Mouse (Mus musculus) left cerebral cortex, adult 18-20 months (tissue): ENCODE results near the gene Pum3. TPM values are rescaled to one million over a fixed set of nuclear protein-coding genes. Genes with fewer than 3 reads are reported as not detected.

Experiments
- total RNA-seq, 2 experiments: library from RNA; stranded (reverse); gene quantifications; 2 replicates each; pipeline ENCODE4 v1.2.3; 2021

Gene Pum3
- total RNA-seq, 2 experiments from 2014 or later, result 41.9 to 42.4 TPM

Other genes with a start within 250 kb of the Pum3 start
- 10 to 100 TPM; 51.2 to 54.7 TPM for gene Vldlr, start 213.3 kb downstream of the Pum3 start, total RNA-seq
- not detected for gene Kcnv2, start 107.2 kb downstream of the Pum3 start, total RNA-seq